Mouse (Mus musculus) G1E-ER4 (cell line): ENCODE measurements around the gene Usp10. TPM values are rescaled to one million over a fixed set of nuclear protein-coding genes. Genes with fewer than 3 reads are reported as not detected.

Experiments used
- GATA1 ChIP-seq: IDR thresholded peaks from one replicate; pipeline ENCODE4 v1.8.0; 2012; ENCODE audit warnings: low read length, inconsistent platforms
- polyA plus RNA-seq: library from polyadenylated mRNA; stranded (reverse); fragments of >175 nt; gene quantifications from 2 replicates; pipeline ENCODE4 v1.2.3, GENCODE M21; 2012

Usp10 gene
- 64.3 and 73.9 TPM in 2 replicates for polyA plus RNA-seq

GRCm38 (mm10) chr8:119909944-119910546 is at the start of gene Usp10:
Usp10 (plus strand) TSS chr8:119910360.
- no peak for TF ChIP-seq GATA1

GRCm38 (mm10) chr8:119861706-119862389 is 48.3 kb upstream of the Usp10 start, which contains the start of gene Klhl36:
Klhl36 (plus strand) TSS chr8:119862266.
- no peak for TF ChIP-seq GATA1

- TF ChIP-seq GATA1, result no peak
Measured at GRCm38 (mm10) chr8:119862390-119862734, 47.8 kb upstream of the Usp10 start.

GRCm38 (mm10) chr8:119862749-119863148 is 47.4 kb upstream of the Usp10 start:
- TF ChIP-seq GATA1, result no peak

- TF ChIP-seq GATA1, result no peak
Measured at GRCm38 (mm10) chr8:119869616-119870015, 40.5 kb upstream of the Usp10 start.

- no peak for TF ChIP-seq GATA1
Measured at GRCm38 (mm10) chr8:119873181-119873580, 37.0 kb upstream of the Usp10 start.

GRCm38 (mm10) chr8:119881301-119881700 is 28.9 kb upstream of the Usp10 start:
- no peak for TF ChIP-seq GATA1

- no peak for TF ChIP-seq GATA1
Measured at GRCm38 (mm10) chr8:119881917-119882316, 28.2 kb upstream of the Usp10 start.

- no peak for TF ChIP-seq GATA1
Measured at GRCm38 (mm10) chr8:119883281-119883680, 26.9 kb upstream of the Usp10 start.

GRCm38 (mm10) chr8:119885612-119886011 is 24.5 kb upstream of the Usp10 start:
- TF ChIP-seq GATA1, result no peak

- no peak for TF ChIP-seq GATA1
Measured at GRCm38 (mm10) chr8:119887130-119887529, 23.0 kb upstream of the Usp10 start.

- no peak for TF ChIP-seq GATA1
Measured at GRCm38 (mm10) chr8:119888012-119888411, 22.1 kb upstream of the Usp10 start.

- no peak for TF ChIP-seq GATA1
Measured at GRCm38 (mm10) chr8:119897069-119897468, 13.1 kb upstream of the Usp10 start.

GRCm38 (mm10) chr8:119897933-119898332 is 12.2 kb upstream of the Usp10 start:
- no peak for TF ChIP-seq GATA1

GRCm38 (mm10) chr8:119901349-119901748 is 8.8 kb upstream of the Usp10 start:
- TF ChIP-seq GATA1, result no peak

- no peak for TF ChIP-seq GATA1
Measured at GRCm38 (mm10) chr8:119901952-119902351, 8.2 kb upstream of the Usp10 start.

- TF ChIP-seq GATA1, result no peak
Measured at GRCm38 (mm10) chr8:119904323-119904911, 5.7 kb upstream of the Usp10 start.
